Mouse (Mus musculus) cortical plate, adult 2 months (tissue): ENCODE data around the gene Med13l.

Source experiments
- CTCF ChIP-seq: fragments of 200-500 bp; IDR thresholded peaks from 2 replicates; pipeline ENCODE4 v1.5.1; 2011; ENCODE audit warnings: mild to moderate bottlenecking, control low read depth, low read length; ENCODE audit not compliant: insufficient read depth; ENCODE audit errors: extremely low read depth
- POLR2A ChIP-seq: fragments of 200-500 bp; IDR thresholded peaks from 2 replicates; pipeline ENCODE4 v1.6.1; 2011; ENCODE audit warnings: mild to moderate bottlenecking, low read length, control low read depth; ENCODE audit not compliant: insufficient read depth; ENCODE audit errors: extremely low read depth

DNA sequence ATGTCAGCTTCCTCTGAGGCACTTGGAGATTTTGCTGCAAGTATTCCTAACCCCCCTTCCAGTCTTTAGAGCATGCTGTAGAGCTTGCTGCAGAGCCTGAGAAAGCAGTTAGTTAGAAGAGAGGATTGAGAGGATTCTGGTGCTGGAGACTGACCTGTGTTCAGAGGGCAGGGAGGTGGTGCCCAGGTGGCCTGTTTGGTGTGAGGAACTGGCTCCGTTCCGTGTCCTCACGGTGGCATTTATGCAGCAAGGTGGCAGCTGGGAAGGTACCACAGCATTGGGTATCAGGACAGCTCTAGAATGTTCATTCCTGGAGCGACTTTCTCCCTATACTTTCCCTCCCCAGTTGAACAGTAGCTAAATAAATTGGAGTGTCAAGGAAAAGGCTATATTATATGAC, 125.5 kb downstream of the Med13l start:
- no peak for TF ChIP-seq CTCF
- TF ChIP-seq POLR2A: no peak
